Mouse (Mus musculus) midbrain, embryonic 16.5 days (tissue): ENCODE measurements around the gene Pcmt1. TPM values are rescaled to one million over a fixed set of nuclear protein-coding genes. Genes with fewer than 3 reads are reported as not detected.
A peak's percentile ranks its signal among the peaks of the same experiment; 100 is the strongest.

Source experiments
- ATAC-seq: fragments of 200-750 bp; cut with Nextera tagmentation; 2 replicates; pipeline ENCODE4 v1.8.0; 2017; ENCODE audit warnings: moderate TSS enrichment
- H3K27ac ChIP-seq: fragments of 300-500 bp; sonication (generic); 2 replicates; pipeline ENCODE4 v1.5.1; 2014; ENCODE audit warnings: mild to moderate bottlenecking, low read length, mixed read lengths
- H3K27me3 ChIP-seq: fragments of 300-500 bp; sonication (generic); 2 replicates; pipeline ENCODE4 v1.6.1; 2014; ENCODE audit warnings: low read depth, low read length, mixed read lengths; ENCODE audit not compliant: control insufficient read depth, insufficient read depth
- H3K36me3 ChIP-seq: fragments of 300-500 bp; sonication (generic); 2 replicates; pipeline ENCODE4 v1.6.1; 2014; ENCODE audit warnings: mild to moderate bottlenecking, low read length, moderate library complexity, mixed read lengths; ENCODE audit not compliant: control insufficient read depth, insufficient read depth
- H3K4me1 ChIP-seq: fragments of 300-500 bp; sonication (generic); 2 replicates; pipeline ENCODE4 v1.6.1; 2014; ENCODE audit warnings: mild to moderate bottlenecking, low read length, mixed read lengths; ENCODE audit not compliant: control insufficient read depth, insufficient read depth
- H3K4me2 ChIP-seq: fragments of 300-500 bp; sonication (generic); 2 replicates; pipeline ENCODE4 v1.6.1; 2014; ENCODE audit warnings: mild to moderate bottlenecking, low read length, mixed read lengths
- H3K4me3 ChIP-seq: fragments of 300-500 bp; sonication (generic); 2 replicates; pipeline ENCODE4 v1.5.1; 2014; ENCODE audit warnings: low read depth, mild to moderate bottlenecking, low read length, moderate library complexity, mixed read lengths
- H3K9ac ChIP-seq: fragments of 300-500 bp; sonication (generic); 2 replicates; pipeline ENCODE4 v1.6.1; 2014; ENCODE audit warnings: low read depth, low read length, mixed read lengths
- H3K9me3 ChIP-seq: fragments of 300-500 bp; sonication (generic); replicated peaks from 2 replicates; pipeline ENCODE4 v1.6.1; 2014; ENCODE audit warnings: mild to moderate bottlenecking, low read length, mixed read lengths; ENCODE audit not compliant: control insufficient read depth, poor library complexity, severe bottlenecking
- WGBS: fragments of 180-500 bp; shearing (Covaris S2); extraction: QIAGEN DNeasy Blood & Tissue Kit; methylation state at CpG from one replicate; pipeline ENCODE4 v1.1.7; 2014; 5-methylcytosine and 5-hydroxymethylcytosine counted together
- polyA plus RNA-seq: library from polyadenylated mRNA; unstranded; fragments of >200 nt; fragmentation: Nextera tagmentation; extraction: Ambion mirVana; gene quantifications from 2 replicates; pipeline ENCODE4 v1.2.1, GENCODE M21; 2015

The Pcmt1 gene
- polyA plus RNA-seq, 1 experiment from 2014 or later: 177 TPM

DNA sequence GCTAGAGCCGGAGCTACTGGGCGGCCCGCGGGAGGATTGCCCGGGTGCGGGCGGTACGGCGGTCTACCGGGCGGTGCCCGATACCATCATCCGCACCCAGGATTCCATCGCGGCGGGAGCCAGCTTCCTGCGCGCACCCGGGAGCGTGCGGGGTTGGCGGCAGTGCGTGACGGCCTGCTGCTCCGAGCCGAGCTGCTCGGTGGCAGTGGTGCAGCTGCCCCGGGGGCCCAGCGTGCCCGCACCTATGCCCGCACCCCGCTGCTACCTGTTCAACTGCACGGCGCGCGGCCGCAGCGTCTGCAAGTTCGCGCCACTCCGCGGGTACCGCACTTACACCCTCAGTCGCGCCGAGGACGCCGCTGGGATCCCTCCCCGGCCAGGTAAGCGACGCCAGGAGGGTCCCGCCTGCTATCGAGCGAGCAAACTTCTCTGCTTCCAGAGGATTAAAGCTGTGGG lies 90.7 kb downstream of the Pcmt1 start:
- Histone ChIP-seq H3K9me3 (no peaks in the 10 kb centered on the region), H3K4me3 (peak overlapping the region; percentile 93), H3K4me1 (peaks cover 19% of the 10 kb centered on the region), H3K27me3 (no peaks in the 10 kb centered on the region), H3K9ac (peak overlapping the region; percentile 94), H3K36me3 (no peaks in the 10 kb centered on the region), H3K27ac (peak overlapping the region; percentile 93), H3K4me2 (peak overlapping the region; percentile 95)
- peak; percentile 76 for ATAC-seq
- WGBS: under 1% methylated on average over 45 of the region's 54 CpGs

DNA sequence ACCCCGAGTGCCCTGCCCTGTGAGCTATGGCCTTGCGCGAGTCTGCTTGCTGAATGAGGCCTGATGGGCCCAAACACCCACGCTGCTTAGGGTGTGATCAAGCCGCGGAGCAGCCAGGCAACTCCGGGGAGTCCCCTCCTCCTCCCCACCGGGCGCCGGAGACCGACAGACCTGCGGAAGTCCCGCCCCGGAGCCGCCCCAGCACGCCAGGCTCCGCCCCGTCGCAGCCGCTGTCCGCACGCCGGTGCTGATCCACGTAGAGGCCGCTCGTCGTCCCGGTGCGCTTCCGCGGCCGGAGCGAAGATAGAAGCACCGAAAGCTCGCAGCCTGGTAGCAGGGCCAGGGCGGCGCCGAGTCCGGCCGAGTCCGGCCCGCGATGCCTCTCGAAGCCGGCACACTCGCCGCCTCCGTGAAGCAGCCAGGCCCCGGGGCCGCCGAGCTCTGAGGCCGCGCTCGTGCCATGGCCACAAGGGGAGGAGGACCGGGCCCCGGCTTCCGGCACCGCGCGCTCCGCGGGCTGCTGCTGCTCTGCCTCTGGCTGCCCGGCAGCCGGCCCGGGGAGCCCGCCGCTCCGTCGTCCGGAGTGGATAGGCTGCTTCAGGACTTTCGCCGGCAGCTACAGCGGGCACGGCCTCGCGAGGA lies 91.2 kb downstream of the Pcmt1 start, which contains the start of gene Lrp11:
Lrp11 (plus strand) TSS at position 209 of the 642 bp plus-strand sequence.
- Histone ChIP-seq H3K4me2 (peak within 1 kb of the TSS; percentile 95), H3K9me3 (no peaks in the 10 kb centered on the region), H3K27me3 (no peaks in the 10 kb centered on the region), H3K9ac (peak within 1 kb of the TSS; percentile 94), H3K36me3 (no peaks in the 10 kb centered on the region), H3K4me3 (peak within 1 kb of the TSS; percentile 93), H3K4me1 (peaks cover 19% of the 10 kb centered on the region), H3K27ac (peak within 1 kb of the TSS; percentile 93)
- under 1% methylated on average over 63 of the region's 76 CpGs for whole genome bisulfite sequencing
- ATAC-seq: peak; percentile 97

DNA sequence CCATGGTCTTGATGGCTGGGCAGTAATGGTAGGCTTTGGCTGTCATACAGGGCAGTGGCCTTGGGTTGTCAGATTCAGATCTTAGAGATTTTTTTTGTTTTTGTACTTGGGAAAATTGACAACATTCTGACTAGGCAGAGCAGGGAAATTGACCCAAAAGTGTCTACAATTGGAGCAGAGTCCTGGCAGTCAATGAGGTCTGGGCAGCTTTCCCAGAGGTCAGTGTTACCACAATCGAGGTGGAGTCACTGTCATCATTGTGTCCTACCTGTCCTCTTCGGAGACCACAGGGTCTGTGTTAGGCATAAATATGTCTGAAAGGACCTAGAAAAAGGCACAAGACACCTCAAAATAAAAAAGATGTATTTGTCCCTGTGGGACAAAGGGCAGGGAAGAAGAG lies 94.2 kb downstream of the Pcmt1 start:
- H3K4me1 ChIP-seq: peaks cover 15% of the 10 kb centered on the region
- WGBS: 70% methylated on average over 2 of the region's 2 CpGs
- no peak overlapping the region for H3K4me2 ChIP-seq
- ATAC-seq: no peak
- H3K9me3 ChIP-seq: no peaks in the 10 kb centered on the region
- H3K27me3 ChIP-seq: no peaks in the 10 kb centered on the region
- H3K36me3 ChIP-seq: no peaks in the 10 kb centered on the region
- H3K27ac ChIP-seq: no peak overlapping the region
- H3K4me3 ChIP-seq: no peak overlapping the region
- no peak overlapping the region for H3K9ac ChIP-seq

DNA sequence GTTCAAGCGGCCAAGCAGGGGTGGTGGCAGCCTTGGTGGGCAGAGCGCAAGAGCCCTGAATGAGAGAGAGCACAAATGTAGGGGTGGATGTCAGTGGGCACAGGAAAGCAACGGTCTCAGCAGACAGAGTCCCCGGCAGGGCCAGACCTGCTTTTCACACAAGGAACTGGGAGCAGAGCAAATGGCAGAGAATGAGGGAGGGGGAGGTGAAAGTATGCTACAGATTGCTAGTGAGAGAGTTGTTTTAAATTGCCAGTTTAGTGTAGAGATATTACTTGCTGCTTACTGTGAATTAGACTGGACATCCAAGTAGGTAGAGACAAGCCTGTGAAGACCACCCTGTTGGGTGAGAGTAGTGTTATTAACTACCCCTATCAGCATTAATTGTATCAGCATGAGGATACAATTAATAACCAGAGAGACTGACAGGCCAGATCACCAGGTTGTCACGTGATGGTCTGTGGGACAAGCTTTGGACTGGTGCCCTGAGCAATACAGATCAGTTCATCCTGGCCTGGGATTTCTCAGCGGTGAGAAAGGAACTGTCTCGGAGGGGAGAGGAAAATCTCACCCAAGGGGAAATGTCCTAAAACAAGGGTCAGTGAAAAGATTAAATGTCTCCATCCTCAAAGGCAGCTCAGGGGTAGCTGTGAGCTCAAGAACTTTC lies 97.9 kb downstream of the Pcmt1 start:
- no peak for ATAC-seq
- H3K27me3 ChIP-seq: no peaks in the 10 kb centered on the region
- no peaks in the 10 kb centered on the region for H3K9me3 ChIP-seq
- H3K9ac ChIP-seq: no peak overlapping the region
- no peak overlapping the region for H3K4me2 ChIP-seq
- no peak overlapping the region for H3K4me3 ChIP-seq
- no peaks in the 10 kb centered on the region for H3K4me1 ChIP-seq
- H3K27ac ChIP-seq: no peak overlapping the region
- 53% methylated on average over 7 of the region's 7 CpGs for WGBS
- no peaks in the 10 kb centered on the region for H3K36me3 ChIP-seq

DNA sequence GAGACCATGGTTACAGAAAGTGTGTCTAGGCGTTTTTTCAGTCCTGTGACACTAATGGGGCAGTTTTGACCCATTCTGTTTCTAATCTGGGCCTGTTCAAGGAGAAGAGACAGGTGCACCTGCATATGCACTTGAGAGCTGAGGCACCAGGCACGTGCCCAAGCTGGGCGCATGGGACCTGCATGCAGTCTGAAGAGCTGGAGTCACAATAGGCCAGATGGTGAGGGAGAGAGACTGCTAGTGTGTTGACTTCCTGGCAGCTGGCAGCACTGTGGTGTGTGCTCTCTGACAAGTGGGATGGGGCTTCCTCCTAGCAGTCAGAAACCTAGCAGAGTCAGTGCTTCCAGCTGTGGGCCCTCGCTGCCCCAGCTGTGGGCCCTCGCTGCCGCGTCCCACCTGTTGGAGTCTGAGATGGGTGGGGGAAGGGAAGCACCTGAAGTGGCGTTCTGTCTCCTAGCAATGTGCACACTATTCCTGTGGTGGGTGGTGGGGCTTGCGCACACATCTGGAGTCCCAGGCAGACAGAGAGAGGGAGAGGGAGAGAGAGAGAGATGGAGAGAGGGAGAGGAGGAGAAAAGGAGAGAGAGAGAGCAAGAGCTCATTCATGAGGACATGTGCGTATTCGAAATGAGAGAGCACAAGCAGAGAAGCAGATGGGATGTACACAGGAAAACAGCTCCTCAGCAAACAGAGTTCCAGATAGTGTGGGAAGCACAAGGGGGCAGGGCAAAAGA lies 98.6 kb downstream of the Pcmt1 start:
- Histone ChIP-seq H3K4me2 (no peak overlapping the region), H3K36me3 (no peaks in the 10 kb centered on the region), H3K4me1 (no peaks in the 10 kb centered on the region), H3K27me3 (no peaks in the 10 kb centered on the region), H3K4me3 (no peak overlapping the region), H3K9me3 (no peaks in the 10 kb centered on the region), H3K27ac (no peak overlapping the region), H3K9ac (no peak overlapping the region)
- 40% methylated on average over 11 of the region's 11 CpGs for whole genome bisulfite sequencing
- ATAC-seq: 0 out of 2 replicates have a peak, but pooled peaks have one; percentile 28

DNA sequence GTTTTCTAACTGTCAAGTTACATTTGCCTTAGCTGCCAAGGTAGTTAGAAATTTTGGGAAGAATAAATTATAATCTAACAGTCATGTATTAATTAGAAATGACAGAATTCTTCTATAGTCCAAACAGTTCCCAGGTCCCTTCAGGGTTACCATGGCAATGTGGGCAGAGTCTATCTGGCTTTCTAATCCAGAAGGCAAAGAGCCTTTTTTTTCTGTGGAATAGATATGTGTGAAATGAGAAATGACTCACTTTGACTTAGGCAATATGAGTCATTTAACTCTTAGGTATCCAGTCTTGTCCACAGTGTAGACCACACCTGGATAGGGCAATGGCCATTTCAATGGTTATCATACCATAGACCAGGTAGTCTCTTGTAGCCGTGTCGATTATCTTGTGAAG lies 99.5 kb downstream of the Pcmt1 start:
- H3K36me3 ChIP-seq: no peaks in the 10 kb centered on the region
- WGBS: 98% methylated on average over 2 of the region's 2 CpGs
- H3K27ac ChIP-seq: no peak overlapping the region
- no peak for ATAC-seq
- H3K27me3 ChIP-seq: no peaks in the 10 kb centered on the region
- no peak overlapping the region for H3K9ac ChIP-seq
- no peak overlapping the region for H3K4me2 ChIP-seq
- H3K9me3 ChIP-seq: no peaks in the 10 kb centered on the region
- no peak overlapping the region for H3K4me3 ChIP-seq
- no peaks in the 10 kb centered on the region for H3K4me1 ChIP-seq

Other genes starting within 250 kb of the Pcmt1 start
- 0.57 and 0.78 TPM in 2 replicates for gene Ulbp1, start 207.5 kb downstream of the Pcmt1 start, polyA plus RNA-seq
- 37.1 and 37.6 TPM in 2 replicates for gene Lrp11, start 91.3 kb downstream of the Pcmt1 start, polyA plus RNA-seq
- gene Nup43, start 13.6 kb downstream of the Pcmt1 start, polyA plus RNA-seq: 26.8 and 33.1 TPM in 2 replicates
- 10.6 and 11.5 TPM in 2 replicates for gene Lats1, start 78 bp upstream of the Pcmt1 start, polyA plus RNA-seq
- gene Katna1, start 44.9 kb upstream of the Pcmt1 start, polyA plus RNA-seq: 25.3 and 28.9 TPM in 2 replicates
- 48.1 and 49.5 TPM in 2 replicates for gene Ginm1, start 111.7 kb upstream of the Pcmt1 start, polyA plus RNA-seq
- gene Ppil4, start 111.8 kb upstream of the Pcmt1 start, polyA plus RNA-seq: 51.9 and 55.7 TPM in 2 replicates
- 0.16 and 0.25 TPM in 2 replicates for gene Zc3h12d, start 151.3 kb upstream of the Pcmt1 start, polyA plus RNA-seq